Mouse (Mus musculus): ENCODE data around the gene Igfn1.
A peak's percentile ranks its signal among the peaks of the same experiment; 100 is the strongest.

GRCm38 (mm10) chr1:135945711-135946110, 60.4 kb downstream of the Igfn1 start:
- TF ChIP-seq CTCF (IDR thresholded peaks at IDR 0.05; ENCODE audit: extremely low read depth, insufficient read depth, low read length) = peak; percentile 78
- no peak for TF ChIP-seq POLR2A (IDR thresholded peaks at IDR 0.05; ENCODE audit: extremely low read depth, insufficient read depth, low read length)

Data from cortical plate, adult 2 months (tissue).